Mouse (Mus musculus) brain, embryonic 18.5 days (tissue): ENCODE measurements around the gene Tmem219.

Experiments used
- DNase-seq: peaks from one replicate; pipeline ENCODE4 v3.0.0-alpha.2; 2012; ENCODE audit warnings: low read depth, low spot score

Tmem219 gene

DNA sequence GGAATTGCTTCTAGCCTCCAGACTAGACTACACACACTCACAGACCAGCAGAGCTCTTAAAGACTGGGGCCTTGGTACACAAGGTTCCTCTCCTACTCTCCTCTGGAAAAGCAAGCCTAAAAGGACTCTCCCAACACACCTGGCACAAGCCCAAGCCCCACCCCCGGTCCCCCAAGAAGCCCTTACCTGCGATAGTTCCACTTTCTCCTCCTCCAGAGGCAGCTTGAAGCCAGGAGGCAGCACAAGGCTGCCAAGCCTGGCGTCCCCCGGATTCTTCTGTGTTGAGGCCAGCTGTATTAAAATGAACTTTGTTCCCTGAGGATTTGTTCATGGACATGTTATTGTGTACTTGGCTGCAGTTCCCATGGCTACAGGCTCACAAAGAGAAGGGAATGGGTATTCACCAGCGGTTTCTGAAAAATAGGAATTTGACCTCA is at the start of gene Tmem219:
TSS of gene Tmem219 (minus strand) at position 294 of the 437 bp plus-strand sequence.
- DNase-seq = peak; percentile 14

DNA sequence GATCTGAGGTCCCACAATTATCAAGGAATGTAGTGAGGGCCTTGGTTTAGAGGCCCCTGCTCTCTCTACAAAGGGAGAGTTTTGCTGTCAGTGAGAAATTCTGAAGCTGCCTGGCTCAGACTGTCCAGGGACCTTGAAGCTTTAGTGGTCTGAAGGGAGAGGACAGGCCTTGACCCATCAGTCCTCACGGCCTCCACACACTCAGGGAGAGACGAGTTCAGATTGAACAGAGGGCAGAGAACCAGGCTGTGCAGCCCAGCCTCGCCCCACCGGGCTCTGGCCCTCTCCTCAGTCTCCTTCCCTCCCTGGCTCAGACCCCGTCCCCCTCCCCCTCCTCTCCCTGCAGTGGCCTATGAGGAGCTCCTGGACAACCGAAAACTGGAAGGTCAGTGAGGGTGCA is 44.6 kb upstream of the Tmem219 start:
- no peak for DNase-seq

DNA sequence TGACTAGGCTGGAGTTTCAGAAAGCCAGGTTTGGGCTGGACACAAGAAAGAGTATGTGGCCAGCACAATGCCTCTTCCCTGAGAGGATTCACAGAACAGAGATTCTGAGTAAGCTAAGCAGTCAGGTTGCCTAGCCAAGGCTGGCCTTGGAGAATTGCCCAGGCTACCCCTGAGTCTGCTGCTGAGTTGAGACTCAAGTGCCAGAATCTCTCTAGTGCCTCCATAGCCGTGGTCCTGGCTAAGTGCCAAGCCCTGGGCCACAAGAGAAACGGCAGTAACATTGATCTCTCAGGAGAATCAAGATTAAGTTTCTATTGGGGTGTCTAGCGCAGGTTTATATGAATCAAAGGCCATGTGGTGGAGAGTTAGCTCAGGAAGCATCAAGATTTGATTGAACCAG is 42.9 kb upstream of the Tmem219 start:
- DNase-seq = no peak

GRCm38 (mm10) chr7:126963548-126964286 is 41.0 kb upstream of the Tmem219 start:
- DNase-seq = no peak

GRCm38 (mm10) chr7:126961965-126962364 is 39.2 kb upstream of the Tmem219 start:
- no peak for DNase-seq

DNA sequence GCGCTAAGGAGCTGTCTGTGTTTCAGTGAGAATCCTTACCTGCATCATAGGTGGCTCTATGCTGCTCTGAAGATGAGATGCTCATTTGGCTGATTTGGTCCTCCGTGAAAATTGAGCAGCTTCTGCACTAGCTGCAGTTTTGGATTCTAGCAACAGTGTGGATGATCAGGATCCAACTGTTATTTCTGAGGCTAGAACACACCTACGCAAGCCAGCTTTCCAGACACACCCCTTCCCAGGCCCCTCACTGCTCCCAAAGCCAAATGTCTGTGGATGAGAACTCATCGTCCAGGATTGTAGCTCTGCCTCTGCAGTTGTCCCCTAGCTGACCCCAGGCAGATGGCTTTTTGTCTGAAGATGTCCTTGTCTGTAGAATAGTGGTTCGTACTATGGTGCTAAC is 38.4 kb upstream of the Tmem219 start:
- DNase-seq = no peak

DNA sequence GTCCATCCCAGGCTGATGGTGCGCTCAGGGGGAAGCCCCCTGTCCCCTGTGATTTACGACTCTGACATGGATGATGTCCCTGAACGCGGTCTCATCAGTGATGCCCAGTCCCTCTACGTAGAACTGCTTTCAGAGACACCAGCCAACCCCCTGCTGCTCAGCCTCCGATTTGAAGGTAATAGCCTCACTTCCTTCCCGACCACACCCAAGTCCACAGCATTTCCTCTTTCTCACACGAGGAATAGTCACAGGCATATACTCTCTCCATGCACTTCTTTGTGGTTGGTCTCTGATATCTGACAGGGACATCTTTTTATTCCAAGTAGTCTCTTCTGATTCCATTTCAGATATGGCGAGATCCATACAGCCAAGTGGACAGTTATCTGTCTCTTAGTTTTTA is 37.1 kb upstream of the Tmem219 start:
- no peak for DNase-seq

DNA sequence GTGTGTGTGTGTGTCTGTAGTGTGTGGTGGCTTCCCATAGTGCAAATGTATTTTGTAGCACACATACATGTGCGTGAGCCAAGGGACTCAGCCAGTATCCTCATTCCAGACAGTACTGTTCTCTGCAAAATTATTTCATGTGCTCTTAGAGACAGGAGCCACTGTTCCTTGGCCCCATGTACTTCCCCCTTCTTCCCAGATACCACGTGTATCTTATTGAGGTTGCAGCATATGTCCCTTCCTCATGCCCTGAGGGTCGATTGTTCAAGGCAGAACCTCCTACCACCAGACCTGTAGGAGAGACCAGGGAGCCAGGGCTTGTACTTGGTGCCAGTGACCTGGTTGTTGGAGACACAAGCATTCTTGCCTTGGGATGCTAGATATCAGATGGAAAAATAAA is 32.4 kb upstream of the Tmem219 start:
- no peak for DNase-seq

DNA sequence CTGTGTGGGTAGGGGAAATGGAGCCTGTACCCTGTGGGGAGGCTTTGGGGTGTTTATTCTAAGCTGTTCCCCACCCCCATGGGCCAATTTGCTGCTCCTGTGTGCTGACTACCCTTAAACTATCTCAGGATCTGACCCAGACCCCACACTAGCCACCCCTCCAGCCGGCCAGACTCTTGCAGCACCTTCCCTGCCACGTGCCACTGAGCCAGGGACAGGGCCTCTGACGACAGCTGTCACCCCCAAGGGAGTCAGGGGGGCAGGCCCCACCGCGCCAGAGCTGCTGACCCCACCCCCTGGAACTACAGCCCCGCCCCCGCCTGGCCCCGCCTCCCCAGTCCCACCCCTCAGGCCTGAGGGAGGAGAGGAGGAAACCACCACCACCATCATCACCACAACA is 29.9 kb upstream of the Tmem219 start:
- DNase-seq = no peak

GRCm38 (mm10) chr7:126951741-126952140 is 29.0 kb upstream of the Tmem219 start:
- no peak for DNase-seq

DNA sequence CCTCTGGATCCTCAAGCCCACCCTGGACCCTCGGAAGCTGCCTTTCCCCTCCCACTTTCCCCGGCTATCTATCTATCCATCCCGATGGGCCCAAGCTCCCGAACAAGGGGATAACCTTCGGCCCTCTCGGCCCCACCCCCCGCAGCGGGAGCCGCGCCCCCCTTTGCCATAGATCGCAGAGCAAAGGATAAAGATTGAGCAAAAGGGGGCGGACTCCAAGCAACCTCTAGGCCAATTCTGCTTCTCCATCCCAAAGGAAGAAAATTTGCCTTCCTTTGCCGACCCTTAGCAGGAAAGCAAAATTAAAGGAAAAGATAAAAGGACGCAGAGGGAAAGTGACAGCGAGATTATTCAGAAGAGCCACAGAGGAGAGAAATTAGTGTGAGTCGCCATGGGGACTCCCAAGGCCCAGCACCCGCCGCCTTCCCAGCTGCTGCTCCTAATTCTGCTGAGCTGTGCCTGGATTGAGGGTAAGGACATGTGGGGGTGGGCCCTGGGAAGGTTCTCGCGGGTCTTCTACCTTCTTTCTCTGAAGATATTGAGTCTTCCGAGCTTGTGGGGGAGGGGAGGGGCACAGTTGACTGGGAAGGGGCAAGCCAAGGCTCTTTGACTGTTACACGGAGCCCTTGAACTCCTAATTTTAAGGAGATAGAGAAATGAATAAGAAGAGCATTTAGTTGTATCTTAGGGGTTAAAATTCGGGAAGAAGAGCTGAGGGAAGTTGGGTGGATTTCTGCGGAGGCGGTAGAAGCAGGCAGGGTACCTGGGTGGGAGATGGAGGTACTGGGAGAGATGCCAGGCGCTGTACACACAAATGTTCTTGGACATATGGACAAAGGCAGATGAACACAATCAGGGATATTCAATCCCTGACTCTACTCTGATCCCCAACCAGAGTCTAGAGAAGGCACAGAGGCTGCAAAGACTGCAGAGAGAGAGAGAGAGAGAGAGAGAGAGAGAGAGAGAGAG is 28.2 kb upstream of the Tmem219 start:
- no peak for DNase-seq

DNA sequence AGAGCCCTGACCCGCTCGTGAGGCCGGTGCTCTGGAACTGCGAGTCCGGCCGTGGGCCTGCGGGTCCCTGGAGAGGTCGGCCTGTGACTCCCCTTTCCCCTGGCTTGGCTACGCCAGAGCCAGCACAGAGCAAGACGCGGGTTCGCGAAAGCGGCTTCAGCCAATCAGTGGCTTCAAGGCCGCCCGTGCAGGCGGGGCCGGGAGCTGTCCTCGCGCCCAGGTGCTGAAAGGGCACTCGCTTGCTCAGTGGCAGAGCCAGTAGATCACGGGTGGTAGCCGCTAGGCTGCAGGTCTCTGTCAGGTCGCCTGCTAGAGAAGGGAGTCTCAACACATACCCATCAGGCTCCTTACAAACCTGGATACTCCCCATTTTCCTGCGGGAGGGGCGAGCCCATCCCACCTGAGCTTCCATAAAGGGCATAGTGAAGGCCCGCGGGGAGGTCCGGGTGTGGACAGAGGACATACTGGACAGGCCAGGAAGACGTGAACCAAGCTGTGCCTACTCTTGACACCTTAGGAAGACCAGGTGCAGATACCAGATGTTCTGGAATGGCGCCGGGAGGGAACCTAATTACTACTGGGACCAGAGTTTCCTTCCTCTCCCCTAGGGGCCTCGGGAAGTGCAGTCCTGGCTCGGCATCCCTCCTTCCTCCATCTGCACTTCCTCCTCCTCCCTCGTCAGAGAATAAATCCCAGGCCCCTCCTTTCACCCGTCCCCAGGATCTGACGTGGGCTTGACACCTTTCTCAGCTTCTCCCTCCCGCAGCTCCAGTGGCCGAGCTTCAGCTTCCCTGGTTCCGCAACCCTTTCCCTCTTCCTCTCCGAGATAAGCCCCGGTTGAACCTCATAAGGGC is 27.3 kb upstream of the Tmem219 start, which contains the start of gene Sez6l2:
TSS of gene Sez6l2 (plus strand) at position 771 of the 854 bp plus-strand sequence.
- DNase-seq = peak; percentile 83

DNA sequence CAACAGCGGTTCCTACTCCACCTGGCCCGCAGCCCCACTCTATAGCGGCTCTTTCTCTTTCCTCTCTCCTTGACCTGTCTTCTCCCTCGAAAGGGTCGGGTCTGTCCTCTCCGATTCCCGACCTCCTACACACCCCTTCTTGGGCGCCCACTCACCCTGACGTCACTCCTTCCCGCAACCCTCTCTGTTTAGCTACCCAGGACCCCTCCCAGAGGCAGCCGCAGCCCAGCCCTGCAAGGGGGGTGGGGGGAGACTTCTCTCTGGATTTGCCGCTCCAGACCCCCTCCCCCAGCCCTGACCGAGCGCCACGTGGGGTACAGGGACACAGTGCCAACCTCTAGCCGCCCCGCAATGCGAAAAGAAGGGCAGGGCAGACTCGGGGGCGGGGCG is 26.7 kb upstream of the Tmem219 start, which contains the start of gene Asphd1:
TSS of gene Asphd1 (minus strand) at position 180 of the 390 bp plus-strand sequence.
- DNase-seq = peak; percentile 46

DNA sequence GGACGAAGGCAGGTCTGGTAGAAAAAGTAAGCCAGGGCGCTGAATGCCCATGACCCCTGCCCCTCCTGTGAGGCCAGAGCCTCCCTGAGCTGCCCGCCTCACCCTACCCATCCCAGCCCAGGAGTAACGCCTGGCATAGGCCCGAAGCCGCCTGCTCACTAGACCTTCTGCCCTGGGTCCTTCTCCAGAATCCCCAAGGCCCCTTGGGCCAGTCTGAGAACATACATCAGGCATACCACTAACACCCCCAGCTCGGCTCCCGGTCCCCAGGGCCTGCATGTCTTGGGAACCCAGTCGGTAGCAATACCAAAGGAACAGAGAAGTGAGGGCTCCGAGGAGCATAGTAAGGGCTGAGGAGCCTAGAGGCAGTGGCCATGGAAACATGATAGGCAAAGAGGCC is 25.9 kb upstream of the Tmem219 start:
- no peak for DNase-seq

DNA sequence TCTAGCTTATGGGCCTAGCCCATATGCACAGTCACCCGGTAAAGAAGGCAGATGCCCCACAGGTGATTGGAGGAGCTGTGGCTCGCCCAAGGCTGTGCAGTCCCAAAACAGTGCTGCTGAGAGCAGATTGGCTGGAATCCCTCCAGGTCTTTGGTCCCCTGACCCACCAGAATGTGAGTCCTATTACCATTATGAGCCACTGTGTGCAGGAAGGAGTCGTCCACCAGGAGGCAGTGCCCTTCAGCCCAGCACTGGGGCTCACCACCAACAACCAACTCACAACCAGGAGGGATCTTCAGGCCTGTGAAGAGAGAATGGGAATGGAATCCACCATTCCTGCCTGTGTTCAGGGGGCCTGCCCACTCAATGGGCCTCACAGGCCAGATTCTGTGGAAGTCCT is 23.8 kb upstream of the Tmem219 start:
- no peak for DNase-seq

DNA sequence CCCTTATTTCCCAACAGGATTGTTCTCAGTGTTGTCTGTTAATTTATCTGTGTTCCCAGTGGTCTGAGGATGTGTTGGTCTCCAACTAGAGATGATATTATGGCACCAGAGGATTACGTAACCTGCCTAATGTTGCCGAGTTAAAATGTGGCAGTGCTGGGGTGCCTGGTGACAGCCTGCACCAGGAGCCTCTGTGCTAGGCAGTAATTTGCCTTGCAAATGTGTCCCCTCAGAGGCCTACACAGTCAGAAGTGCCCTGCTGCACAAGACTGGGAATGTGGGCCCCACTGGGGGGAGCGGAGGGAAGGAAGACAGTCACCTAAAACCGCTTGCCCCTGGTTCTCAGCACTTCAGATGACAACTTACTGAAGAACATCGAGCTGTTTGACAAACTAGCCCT is 19.1 kb upstream of the Tmem219 start:
- DNase-seq = no peak

- DNase-seq = no peak
Measured at GRCm38 (mm10) chr7:126941171-126941570, 18.5 kb upstream of the Tmem219 start.

- DNase-seq = no peak
Measured at GRCm38 (mm10) chr7:126932652-126933051, 9.9 kb upstream of the Tmem219 start.

GRCm38 (mm10) chr7:126929046-126929445 is 6.3 kb upstream of the Tmem219 start:
- DNase-seq = no peak

- DNase-seq = peak; percentile 69
Measured at GRCm38 (mm10) chr7:126928384-126929037, 5.8 kb upstream of the Tmem219 start, which contains the start of gene Kctd13. TSS of gene Kctd13 (plus strand) at chr7:126928879.

DNA sequence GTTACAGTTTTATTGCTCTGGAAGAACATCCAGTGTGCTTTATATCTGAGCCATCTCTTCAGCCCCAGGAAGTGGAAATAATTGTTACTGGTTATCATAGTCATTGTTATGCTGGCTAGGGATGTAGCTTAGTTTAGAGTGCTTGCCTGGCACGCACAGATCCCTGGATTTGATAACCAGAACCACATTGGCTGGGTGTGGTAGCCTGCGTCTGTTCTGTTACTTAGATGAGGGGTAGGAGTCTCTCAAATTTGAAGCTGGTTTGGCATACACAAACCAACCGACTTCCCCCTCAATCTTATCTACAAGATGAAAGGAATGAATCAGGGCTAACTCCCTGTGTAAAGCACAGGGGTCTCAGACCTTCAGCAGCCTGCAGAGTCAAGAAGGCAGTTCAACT is 3.6 kb upstream of the Tmem219 start:
- no peak for DNase-seq
